Mouse (Mus musculus) heart, postnatal 0 days (tissue): ENCODE measurements around the gene 2610318N02Rik. TPM values are rescaled to one million over a fixed set of nuclear protein-coding genes. Genes with fewer than 3 reads are reported as not detected.

Experiments
- ATAC-seq: fragments of 200-750 bp; cut with Nextera tagmentation; 2 replicates; pipeline ENCODE4 v1.8.0; 2017; ENCODE audit warnings: low read depth, moderate number of reproducible peaks, moderate library complexity; ENCODE audit not compliant: insufficient read depth
- DNase-seq: peaks from one replicate; pipeline ENCODE4 v3.0.0-alpha.2; 2016; ENCODE audit warnings: low spot score
- H3K27ac ChIP-seq: fragments of 300-500 bp; sonication (generic); 2 replicates; pipeline ENCODE4 v1.5.1; 2014; ENCODE audit warnings: low read depth, mild to moderate bottlenecking
- H3K27me3 ChIP-seq: fragments of 300-500 bp; sonication (generic); 2 replicates; pipeline ENCODE4 v1.6.1; 2014; ENCODE audit warnings: low read length, mixed read lengths; ENCODE audit not compliant: control insufficient read depth, insufficient read depth
- H3K36me3 ChIP-seq: fragments of 300-500 bp; sonication (generic); replicated peaks from 2 replicates; pipeline ENCODE4 v1.6.1; 2014; ENCODE audit warnings: low read length, mixed read lengths; ENCODE audit not compliant: control insufficient read depth, insufficient read depth
- H3K4me1 ChIP-seq: fragments of 300-500 bp; sonication (generic); 2 replicates; pipeline ENCODE4 v1.6.1; 2014; ENCODE audit warnings: antibody characterized with exemption; ENCODE audit not compliant: control insufficient read depth, insufficient read depth
- H3K4me2 ChIP-seq: fragments of 300-500 bp; sonication (generic); 2 replicates; pipeline ENCODE4 v1.6.1; 2014; ENCODE audit warnings: low read depth, mild to moderate bottlenecking, low read length, moderate library complexity
- H3K4me3 ChIP-seq: fragments of 300-500 bp; sonication (generic); 2 replicates; pipeline ENCODE4 v1.5.1; 2014; ENCODE audit warnings: low read depth, low read length
- H3K9ac ChIP-seq: fragments of 300-500 bp; sonication (generic); replicated peaks from 2 replicates; pipeline ENCODE4 v1.6.1; 2014; ENCODE audit warnings: low read depth, low read length, mixed read lengths
- H3K9me3 ChIP-seq: fragments of 300-500 bp; sonication (generic); replicated peaks from 2 replicates; pipeline ENCODE4 v1.6.1; 2016; ENCODE audit warnings: low read length; ENCODE audit not compliant: control insufficient read depth
- CTCF ChIP-seq: IDR thresholded peaks from 2 replicates; pipeline ENCODE4 v1.5.1; 2016; ENCODE audit warnings: antibody characterized with exemption, control low read depth, low read depth
- EP300 ChIP-seq: IDR thresholded peaks from 2 replicates; pipeline ENCODE4 v1.6.1; 2016; ENCODE audit warnings: antibody characterized with exemption, low read depth
- WGBS: fragments of 180-500 bp; shearing (Covaris S2); extraction: QIAGEN DNeasy Blood & Tissue Kit; methylation state at CpG from one replicate; pipeline ENCODE4 v1.1.7; 2014; 5-methylcytosine and 5-hydroxymethylcytosine counted together
- polyA plus RNA-seq: library from polyadenylated mRNA; unstranded; fragments of >200 nt; fragmentation: Nextera tagmentation; extraction: Ambion mirVana; gene quantifications from 2 replicates; pipeline ENCODE4 v1.2.1, GENCODE M21; 2015
- total RNA-seq: library from RNA; depleted of rRNA; stranded (reverse); fragments of >200 nt; gene quantifications from 2 replicates; pipeline ENCODE4 v1.2.3, GENCODE M21; 2014; ENCODE audit warnings: low replicate concordance

Gene 2610318N02Rik
- total and polyA plus RNA-seq, 2 experiments from 2014 or later, result 2.7 to 5.1 TPM

- Histone ChIP-seq H3K4me3 (no peak overlapping the region), H3K9me3 (no peaks in the 10 kb centered on the region), H3K27ac (no peak overlapping the region), H3K4me2 (no peak overlapping the region), H3K36me3 (peaks cover 34% of the 10 kb centered on the region), H3K9ac (no peak overlapping the region), H3K4me1 (0 out of 2 replicates have a peak, but pooled peaks cover 6% of the 10 kb centered on the region), H3K27me3 (no peaks in the 10 kb centered on the region)
- WGBS, result 70% methylated on average over 6 of the region's 6 CpGs
- no peak for DNase-seq
- TF ChIP-seq CTCF (no peak), EP300 (no peak)
- no peak for ATAC-seq
These were observed 42.7 kb downstream of the 2610318N02Rik start for GRCm38 (mm10) chr16:17082121-17082792.

GRCm38 (mm10) chr16:17078101-17078500, 46.9 kb downstream of the 2610318N02Rik start:
- no peak for ATAC-seq
- Histone ChIP-seq H3K9ac (no peak overlapping the region), H3K27ac (no peak overlapping the region), H3K4me3 (no peak overlapping the region), H3K36me3 (peaks cover 6% of the 10 kb centered on the region; the same call in 1 of the 2 replicates), H3K4me2 (no peak overlapping the region), H3K4me1 (no peaks in the 10 kb centered on the region), H3K27me3 (no peaks in the 10 kb centered on the region), H3K9me3 (no peaks in the 10 kb centered on the region)
- WGBS, result 48% methylated on average over 7 of the region's 7 CpGs
- DNase-seq, result no peak
- TF ChIP-seq CTCF (no peak), EP300 (no peak)

GRCm38 (mm10) chr16:17076869-17077268, 48.1 kb downstream of the 2610318N02Rik start:
- TF ChIP-seq CTCF (no peak), EP300 (no peak)
- H3K27ac ChIP-seq, result no peak overlapping the region
- no peaks in the 10 kb centered on the region for H3K9me3 ChIP-seq
- no peaks in the 10 kb centered on the region for H3K27me3 ChIP-seq
- no peak overlapping the region for H3K9ac ChIP-seq
- no peak overlapping the region for H3K4me2 ChIP-seq
- no peaks in the 10 kb centered on the region for H3K36me3 ChIP-seq
- DNase-seq, result no peak
- H3K4me3 ChIP-seq, result no peak overlapping the region
- H3K4me1 ChIP-seq, result no peaks in the 10 kb centered on the region
- ATAC-seq, result no peak

GRCm38 (mm10) chr16:17076301-17076700, 48.7 kb downstream of the 2610318N02Rik start:
- no peak for DNase-seq
- H3K9me3 ChIP-seq, result no peaks in the 10 kb centered on the region
- TF ChIP-seq CTCF, result peak; percentile 13; the same call in 1 of the 2 replicates
- no peak for TF ChIP-seq EP300
- no peak overlapping the region for H3K27ac ChIP-seq
- no peaks in the 10 kb centered on the region for H3K4me1 ChIP-seq
- H3K4me2 ChIP-seq, result no peak overlapping the region
- H3K4me3 ChIP-seq, result no peak overlapping the region
- WGBS, result 90% methylated on average over 2 of the region's 2 CpGs
- H3K36me3 ChIP-seq, result no peaks in the 10 kb centered on the region
- no peak overlapping the region for H3K9ac ChIP-seq
- H3K27me3 ChIP-seq, result no peaks in the 10 kb centered on the region
- ATAC-seq, result no peak

GRCm38 (mm10) chr16:17073000-17073399, 52.0 kb downstream of the 2610318N02Rik start:
- ATAC-seq, result no peak
- peaks cover 3% of the 10 kb centered on the region; the same call in 1 of the 2 replicates for H3K4me1 ChIP-seq
- TF ChIP-seq EP300 (no peak), CTCF (no peak)
- no peaks in the 10 kb centered on the region for H3K9me3 ChIP-seq
- H3K36me3 ChIP-seq, result no peaks in the 10 kb centered on the region
- H3K9ac ChIP-seq, result no peak overlapping the region
- H3K4me3 ChIP-seq, result no peak overlapping the region
- WGBS, result 84% methylated on average over 7 of the region's 7 CpGs
- no peak overlapping the region for H3K27ac ChIP-seq
- DNase-seq, result no peak
- no peaks in the 10 kb centered on the region for H3K27me3 ChIP-seq
- no peak overlapping the region for H3K4me2 ChIP-seq

- no peak for DNase-seq
- no peaks in the 10 kb centered on the region for H3K27me3 ChIP-seq
- peak overlapping the region; percentile 81 for H3K4me3 ChIP-seq
- H3K4me2 ChIP-seq, result peak overlapping the region; percentile 97
- WGBS, result 48% methylated on average over 6 of the region's 6 CpGs
- no peak for ATAC-seq
- no peak overlapping the region for H3K27ac ChIP-seq
- H3K36me3 ChIP-seq, result no peaks in the 10 kb centered on the region
- no peaks in the 10 kb centered on the region for H3K9me3 ChIP-seq
- peaks cover 3% of the 10 kb centered on the region; the same call in 1 of the 2 replicates for H3K4me1 ChIP-seq
- TF ChIP-seq EP300 (no peak), CTCF (no peak)
- no peak overlapping the region for H3K9ac ChIP-seq
These were observed 54.3 kb downstream of the 2610318N02Rik start for GRCm38 (mm10) chr16:17070716-17071115.
